Mouse (Mus musculus) gastrocnemius, adult 8-10 months (tissue): Measurements from ENCODE around the gene Dock8. TPM values are rescaled to one million over a fixed set of nuclear protein-coding genes. Genes with fewer than 3 reads are reported as not detected.

Experiments
- DNase-seq, 2 experiments: peaks; one replicate each; pipeline ENCODE4 v3.0.0; 2022; ENCODE audit warnings: low spot score in 2 of 2
- total RNA-seq, 4 experiments: library from RNA; stranded (reverse); gene quantifications; 2 replicates each; pipeline ENCODE4 v1.2.4; 2022

The Dock8 gene
- total RNA-seq, 4 experiments from 2014 or later: 1.1 to 1.9 (median 1.7) TPM

DNA sequence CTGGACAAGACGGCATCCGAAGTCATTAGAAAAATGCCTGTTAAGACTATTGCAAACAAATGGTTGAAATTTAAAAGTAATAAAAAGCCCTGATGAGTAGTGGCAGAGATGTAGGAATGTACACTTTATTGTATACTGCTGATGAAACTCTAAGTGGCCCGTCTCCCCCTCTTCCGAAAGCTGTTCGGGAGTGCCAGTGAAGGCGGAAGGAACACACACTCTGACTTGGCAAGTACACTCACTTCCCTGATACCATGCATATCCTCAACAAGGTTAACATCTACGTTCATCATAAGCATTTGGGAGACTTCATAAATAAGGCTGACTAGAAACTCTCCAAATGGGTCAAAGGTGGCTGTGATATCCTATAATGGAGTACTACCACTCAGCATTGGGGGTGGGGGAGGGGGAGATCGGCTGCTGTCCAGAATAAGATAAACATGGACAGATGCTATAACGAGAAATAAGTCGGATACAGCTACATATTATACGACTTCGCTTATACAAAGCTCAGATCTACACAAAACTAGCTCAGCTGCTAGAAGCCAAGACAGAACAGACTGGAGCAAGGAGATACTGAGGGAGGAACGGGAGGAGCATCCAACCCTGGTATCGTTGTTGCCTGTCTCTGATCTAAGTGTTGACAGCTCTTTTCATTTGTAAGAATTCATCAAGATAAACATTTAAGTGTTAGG is 248.7 kb downstream of the Dock8 start:
- no peak for DNase-seq

DNA sequence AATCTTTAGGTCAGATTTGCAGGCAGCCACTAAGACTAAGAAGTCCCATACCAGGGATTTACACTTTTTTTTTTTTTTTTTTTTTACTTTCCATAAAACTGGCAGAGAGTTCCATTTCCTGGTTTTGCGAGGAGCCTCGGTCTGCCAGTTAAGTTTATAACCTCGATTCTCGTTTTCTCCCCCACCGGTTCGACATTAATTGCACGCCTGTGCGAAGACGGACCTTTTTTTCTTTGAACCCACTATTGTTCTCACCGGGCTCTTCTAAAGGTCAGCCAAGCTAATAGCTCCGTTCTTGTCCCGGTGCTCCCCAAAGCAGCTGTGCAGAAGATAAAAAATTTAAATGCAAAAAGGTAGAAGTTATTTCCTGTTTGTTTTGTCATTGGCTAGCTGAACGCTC is 249.9 kb downstream of the Dock8 start:
- no peak for DNase-seq

DNA sequence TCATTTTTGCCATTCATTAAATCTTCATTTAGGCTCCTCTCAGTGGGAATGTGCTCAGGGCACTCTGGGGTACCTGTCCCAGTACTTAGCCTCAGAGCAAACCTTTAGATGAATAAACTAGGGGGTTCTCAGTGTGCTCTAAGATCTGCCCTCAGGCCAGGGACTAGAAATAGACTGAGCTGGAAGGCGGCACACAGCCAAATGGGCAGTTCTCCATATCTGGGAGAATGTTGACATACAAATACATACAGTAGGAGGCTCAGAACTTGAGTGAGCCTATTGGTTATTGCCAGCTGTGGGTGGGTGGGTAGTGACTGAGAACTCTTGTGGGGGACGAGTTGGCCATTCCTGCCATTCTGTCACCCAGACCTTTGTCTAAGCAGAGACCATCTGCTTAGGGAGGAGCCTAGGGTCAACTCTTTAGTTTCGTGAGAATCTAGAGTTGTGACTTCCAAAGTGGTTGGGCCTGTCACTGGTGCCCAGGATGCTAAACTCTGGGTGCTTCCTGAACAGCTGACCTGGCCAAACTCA is 252.3 kb downstream of the Dock8 start:
- no peak for DNase-seq

Other genes with a start within 250 kb of the Dock8 start
- gene Pgm5, start 137.7 kb upstream of the Dock8 start, total RNA-seq: 10 to 100 TPM; 11.8 to 16.9 (median 13.2) TPM
- gene Gm10053, start 123.8 kb upstream of the Dock8 start, total RNA-seq: 100 to 1,000 TPM; 448 to 506 (median 471) TPM
- gene Foxd4, start 98.3 kb upstream of the Dock8 start, total RNA-seq: not detected
- gene Cbwd1, start 37.9 kb upstream of the Dock8 start, total RNA-seq: 10 to 100 TPM; 15.6 to 17.3 (median 16.3) TPM
- 10 to 100 TPM; 21.4 to 27.9 (median 24.4) TPM for gene Kank1, start 237.4 kb downstream of the Dock8 start, total RNA-seq